Comparison of ENCODE assay signal across 8 mouse cellular contexts in genomic region chr2:153740500-153741436, GRCm38 (mm10). TPM values are rescaled to one million over a fixed set of nuclear protein-coding genes. Genes with fewer than 3 reads are reported as not detected.
A peak's percentile ranks its signal among the peaks of the same experiment; 100 is the strongest.
DNase-seq lines count a peak whose midpoint lies in the region; ATAC-seq and TF ChIP-seq lines count a peak whose summit lies in the region.

Mapre1 (plus strand) TSS chr2:153741274.

- POLR2A ChIA-PET in Patski (lab: Charles Lee) = no interaction called here

- H3K9me3 ChIP-seq in hindbrain, embryonic 13.5 days = no peaks in the 10 kb centered on the region

- peak; percentile 92 for ATAC-seq in Patski
- peak; percentile 97 for ATAC-seq in hindbrain, embryonic 13.5 days (ENCODE audit: low FRiP score)

- TF ChIP-seq CTCF in Patski (IDR thresholded peaks at IDR 0.05) = no peak

- H3K27me3 ChIP-seq in Patski = no peaks in the 10 kb centered on the region
- no peaks in the 10 kb centered on the region for H3K27me3 ChIP-seq in hindbrain, embryonic 13.5 days

- CTCF ChIA-PET in Patski (lab: Charles Lee) = interaction anchor here (1.2 to 2.1 kb wide), 3 partner anchors 9 to 25 kb away, joined by 4 to 5 read pairs (median 4); no protein-coding TSS in a partner anchor

- peak within 1 kb of the TSS; percentile 89 for H3K9ac ChIP-seq in hindbrain, embryonic 13.5 days

- peak within 1 kb of the TSS; percentile 97 for H3K27ac ChIP-seq in hindbrain, embryonic 13.5 days

- H3K36me3 ChIP-seq in hindbrain, embryonic 13.5 days = no peaks in the 10 kb centered on the region

- H3K4me3 ChIP-seq in hindbrain, embryonic 13.5 days = peak within 1 kb of the TSS; percentile 72

- in situ Hi-C loops in Patski (cut with MboI; ENCODE audit: low pct_unique_long_range_greater_than_20kb) = no loop called here

- DNase-seq in Patski (ENCODE audit: low read depth, low spot score) = peak; percentile 80
- peak; percentile 100 for DNase-seq in cerebellum, postnatal 14 days
- DNase-seq in frontal cortex, postnatal 14 days (ENCODE audit: low spot score in 2 of 2) = peak; percentile 99 to 100
- peak; percentile 96 to 98 for DNase-seq in layer of hippocampus, postnatal 25 days (ENCODE audit: extremely low spot score in 1 of 2, low spot score in 1 of 2)
- DNase-seq in lung, postnatal 25 days (ENCODE audit: low spot score) = peak; percentile 100
- DNase-seq in retina, embryonic 14.5 days (ENCODE audit: low spot score) = peak; percentile 100
- peak; percentile 99 for DNase-seq in thymus, postnatal 4 days

- peak within 1 kb of the TSS; percentile 89 for H3K4me2 ChIP-seq in hindbrain, embryonic 13.5 days

- H3K4me1 ChIP-seq in hindbrain, embryonic 13.5 days (replicated peaks) = peaks cover 43% of the 10 kb centered on the region

- WGBS in hindbrain, embryonic 13.5 days = 11% methylated on average over 54 of the region's 58 CpGs

RNA-seq across cellular contexts. Expression of gene Mapre1, which starts in this region (rescaled TPM):
- polyA plus RNA-seq in Patski (2021) = 118 TPM
- polyA plus RNA-seq in hindbrain, embryonic 13.5 days (2015; fragmentation: Nextera tagmentation; extraction: Ambion mirVana) = 430 and 438 TPM in 2 replicates
- 10 to 100 TPM; 82.2 to 89.2 TPM for total RNA-seq in layer of hippocampus, postnatal 25 days (2021)

Comparison
In these comparisons a context has a peak if more than half of its experiments do, and no peak if none do; other contexts are left out.
1. Peak in every context shown above with its lines: DNase-seq, ATAC-seq, H3K4me3 ChIP-seq and H3K27ac ChIP-seq.